Mouse (Mus musculus) left cerebral cortex, adult 11 months (tissue): Measurements from ENCODE around the gene Prune2.

ENCODE experiments used
- DNase-seq: peaks from one replicate; pipeline ENCODE4 v3.0.0; 2022; ENCODE audit warnings: low spot score

Prune2 gene

GRCm38 (mm10) chr19:17263679-17264370, 307.9 kb downstream of the Prune2 start:
- DNase-seq, result no peak

GRCm38 (mm10) chr19:17264481-17265196, 308.7 kb downstream of the Prune2 start:
- no peak for DNase-seq

- DNase-seq, result no peak
Measured at GRCm38 (mm10) chr19:17268669-17269068, 312.8 kb downstream of the Prune2 start.

GRCm38 (mm10) chr19:17271179-17271622, 315.3 kb downstream of the Prune2 start:
- no peak for DNase-seq

- no peak for DNase-seq
Measured at GRCm38 (mm10) chr19:17272988-17273387, 317.1 kb downstream of the Prune2 start.
